Mouse (Mus musculus): ENCODE data around the gene Uchl5. TPM values are rescaled to one million over a fixed set of nuclear protein-coding genes. Genes with fewer than 3 reads are reported as not detected.

Uchl5 gene
- total RNA-seq, 2 experiments from 2014 or later, result 33.0 to 37.4 TPM

- DNase-seq (ENCODE audit: low spot score in 2 of 2), result peak in 1 of 2 experiments; percentile 30
Observed at GRCm38 (mm10) chr1:143788584-143789227, 11.6 kb downstream of the Uchl5 start.

DNA sequence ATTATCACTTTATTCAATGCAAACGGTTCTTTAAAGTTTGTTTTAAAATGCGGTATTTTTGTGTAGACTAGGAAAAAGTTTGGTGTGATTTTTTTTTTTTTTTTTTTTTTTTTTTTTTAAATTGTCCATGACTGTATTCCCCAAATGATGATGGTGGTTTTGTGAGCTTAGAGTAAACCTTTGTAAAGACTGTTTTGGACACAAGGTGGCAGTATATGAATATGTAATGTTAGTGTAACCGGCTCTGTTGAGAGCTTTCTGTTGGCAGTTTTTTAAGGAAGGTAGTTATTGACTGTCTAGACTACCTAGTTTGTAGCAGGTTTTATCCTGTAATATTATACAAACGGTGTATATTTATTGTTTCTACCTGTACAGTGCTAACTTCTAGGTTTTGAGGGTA lies 26.5 kb downstream of the Uchl5 start:
- DNase-seq (ENCODE audit: low spot score in 2 of 2), result no peak

DNA sequence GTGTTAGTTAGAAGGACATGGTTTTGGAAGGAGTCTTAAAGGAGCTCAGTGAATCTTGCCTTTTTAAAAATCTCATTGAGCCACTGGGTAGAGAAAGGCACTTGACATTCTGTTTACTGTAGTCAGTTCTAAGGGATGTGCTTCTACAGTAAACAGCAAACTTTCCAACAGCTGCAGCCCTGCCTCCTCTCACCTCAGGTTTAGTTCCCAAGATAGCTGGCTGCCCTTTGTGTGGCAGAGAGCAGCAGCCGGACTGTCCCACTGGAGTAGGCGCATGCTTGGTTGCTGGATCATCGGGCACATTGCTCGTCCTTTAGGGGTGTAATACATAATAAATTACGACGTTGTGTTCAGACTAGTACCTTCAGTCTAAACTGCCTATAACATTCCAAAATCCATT lies 32.0 kb downstream of the Uchl5 start:
- DNase-seq (ENCODE audit: low spot score in 2 of 2), result no peak

- peak; percentile 74 to 83 for DNase-seq (ENCODE audit: low spot score in 2 of 2)
Observed at GRCm38 (mm10) chr1:143813676-143814360, 36.7 kb downstream of the Uchl5 start.

DNA sequence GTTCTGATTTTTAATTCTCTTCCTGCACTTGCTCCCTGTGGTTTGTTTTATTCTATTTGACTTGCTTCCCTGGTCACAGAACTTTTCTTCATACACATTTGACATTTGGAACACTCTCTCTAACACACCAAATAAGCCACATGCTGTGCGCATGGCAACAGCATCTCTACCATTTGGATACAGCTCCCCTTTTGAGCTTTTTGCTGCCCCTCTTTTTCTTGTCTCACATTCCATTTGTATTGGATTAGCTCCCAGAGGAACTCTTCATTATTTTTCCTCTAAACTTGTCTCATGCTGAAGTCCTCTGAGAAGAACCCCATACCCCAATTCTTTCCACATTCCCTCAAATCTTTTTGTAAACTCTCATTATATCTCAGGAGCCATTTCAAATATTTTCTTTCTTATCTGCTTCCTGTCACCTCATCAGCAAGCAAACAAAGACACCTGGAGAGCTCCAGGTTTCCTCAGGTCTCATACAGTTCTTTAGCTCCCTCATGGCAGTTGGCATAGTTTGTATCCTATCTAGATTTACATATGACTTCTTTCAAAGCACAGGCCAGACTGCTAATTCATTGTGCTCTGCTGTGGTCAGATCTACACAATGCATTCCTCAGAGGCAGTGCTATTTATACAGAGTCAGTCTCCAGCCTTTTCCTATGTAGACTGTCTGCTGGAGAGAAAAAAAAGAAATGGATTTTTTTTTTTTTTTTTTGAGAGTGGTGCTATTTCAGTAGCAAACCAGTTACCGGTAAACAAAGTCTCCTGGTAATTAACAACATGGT lies 43.2 kb downstream of the Uchl5 start:
- DNase-seq (ENCODE audit: low spot score in 2 of 2), result no peak

- no peak for DNase-seq (ENCODE audit: low spot score in 2 of 2)
Observed at GRCm38 (mm10) chr1:143822677-143823076, 45.6 kb downstream of the Uchl5 start.

- DNase-seq (ENCODE audit: low spot score in 2 of 2), result no peak
Observed at GRCm38 (mm10) chr1:143830713-143831112, 53.6 kb downstream of the Uchl5 start.

DNA sequence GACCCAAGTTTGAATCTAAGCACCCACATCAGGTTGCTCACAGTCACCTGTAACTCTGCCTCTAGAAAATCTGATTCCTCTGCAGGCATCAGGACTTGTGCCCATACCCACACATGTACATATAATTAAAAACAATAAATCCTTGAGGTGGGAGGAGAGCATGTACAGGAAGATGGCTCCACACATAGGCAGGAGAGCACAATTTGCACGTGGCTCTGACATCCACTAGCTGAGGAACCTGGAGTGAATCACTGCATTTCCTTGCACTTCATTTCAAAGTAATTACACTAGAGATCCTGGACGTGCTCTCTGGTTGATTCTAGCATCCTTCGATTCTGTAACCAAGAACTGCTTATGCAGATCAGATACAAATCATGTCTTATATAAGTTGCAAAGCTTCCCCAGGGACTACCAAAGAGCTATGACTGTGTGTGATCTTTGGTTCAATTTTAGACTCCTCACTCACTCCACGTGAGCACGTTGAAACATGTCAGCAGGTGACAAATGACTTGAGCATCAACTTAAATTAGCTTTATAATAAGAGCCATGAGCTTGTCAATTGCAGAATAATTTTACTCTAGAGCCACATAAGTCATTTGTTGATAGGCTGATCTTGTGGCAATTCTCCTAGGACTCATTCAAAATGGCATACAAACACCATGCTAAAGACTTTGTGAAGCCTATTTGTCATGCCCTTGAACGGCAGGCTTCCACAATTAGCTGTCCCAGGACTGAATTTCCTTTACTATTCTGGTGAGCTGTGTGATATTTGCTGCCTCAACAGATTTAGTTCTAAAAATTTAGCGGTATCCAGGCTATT lies 59.5 kb downstream of the Uchl5 start:
- DNase-seq (ENCODE audit: low spot score in 2 of 2), result no peak

GRCm38 (mm10) chr1:143837681-143838080 lies 60.6 kb downstream of the Uchl5 start:
- no peak for DNase-seq (ENCODE audit: low spot score in 2 of 2)

DNA sequence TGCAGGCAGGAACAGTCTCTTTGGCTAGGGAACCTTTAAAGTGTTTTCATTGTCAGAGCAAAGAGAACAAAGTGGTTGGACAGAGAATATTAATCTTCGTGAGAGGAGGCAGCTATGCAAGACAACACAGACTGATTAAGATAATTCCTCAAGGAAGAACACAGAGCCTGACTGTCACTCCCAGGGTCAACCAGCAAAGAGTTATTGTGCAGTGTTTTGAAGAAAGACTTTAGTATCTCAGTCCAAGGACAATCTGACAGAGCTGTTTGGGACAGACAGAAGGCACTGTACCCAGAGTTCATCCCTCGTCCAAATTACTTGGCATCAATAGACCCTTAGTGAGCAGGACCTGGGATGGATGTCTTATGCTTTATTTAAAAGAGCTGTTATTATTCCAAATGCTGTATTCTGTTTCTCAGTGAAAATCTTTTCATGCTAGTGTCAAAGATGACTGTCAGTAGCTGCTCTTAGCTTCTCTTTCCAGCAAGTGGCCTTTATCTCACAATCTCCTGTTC lies 61.9 kb downstream of the Uchl5 start:
- DNase-seq (ENCODE audit: low spot score in 2 of 2), result no peak

DNA sequence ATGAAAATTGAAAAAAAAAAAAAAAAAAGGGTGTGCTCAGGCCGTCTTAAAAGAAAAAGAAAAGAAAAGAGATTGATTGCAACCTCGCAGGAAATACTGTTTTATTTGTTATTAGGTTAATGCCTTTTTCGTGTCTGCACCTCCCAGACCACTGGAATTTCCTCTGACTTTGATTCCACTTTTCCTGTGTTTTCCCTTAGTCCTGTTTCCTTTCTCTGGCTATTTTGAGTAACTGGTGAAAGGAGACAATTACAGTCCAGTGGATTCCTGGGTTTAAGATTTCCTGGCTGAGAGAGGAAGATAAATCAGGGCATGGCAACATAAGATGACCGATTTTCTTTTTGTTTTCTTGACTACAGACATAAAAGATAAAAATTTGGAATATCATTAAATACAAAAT lies 75.3 kb downstream of the Uchl5 start:
- no peak for DNase-seq (ENCODE audit: low spot score in 2 of 2)

DNA sequence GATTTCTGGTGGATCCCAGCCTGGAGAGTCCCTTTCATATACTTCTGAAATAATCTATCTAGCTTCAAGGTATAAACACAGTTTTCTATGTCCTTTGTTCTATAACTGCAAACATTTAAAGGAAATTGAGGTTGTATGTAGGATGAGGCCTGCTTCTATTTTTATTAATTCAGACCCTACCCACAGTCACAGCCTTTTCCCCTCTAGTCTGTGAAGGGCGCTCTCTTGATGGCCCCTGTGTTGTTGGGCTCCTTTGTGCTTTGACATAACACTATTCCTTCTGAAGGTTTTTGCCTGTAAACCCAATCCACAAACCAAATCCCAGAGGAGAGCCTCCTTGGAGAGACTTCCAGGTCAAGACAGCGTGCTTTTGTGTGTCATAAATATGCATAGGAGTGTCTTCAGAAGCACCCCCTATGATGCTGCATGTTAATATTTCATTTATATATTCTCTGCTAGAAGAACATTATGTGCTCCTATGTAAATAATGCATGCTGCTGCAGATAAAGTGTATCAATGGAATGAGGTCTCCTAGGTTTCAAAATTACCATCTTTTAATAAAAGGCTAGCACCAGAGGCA lies 75.8 kb downstream of the Uchl5 start:
- DNase-seq (ENCODE audit: low spot score in 2 of 2), result no peak

- no peak for DNase-seq (ENCODE audit: low spot score in 2 of 2)
Observed at GRCm38 (mm10) chr1:143853691-143854115, 76.6 kb downstream of the Uchl5 start.

DNA sequence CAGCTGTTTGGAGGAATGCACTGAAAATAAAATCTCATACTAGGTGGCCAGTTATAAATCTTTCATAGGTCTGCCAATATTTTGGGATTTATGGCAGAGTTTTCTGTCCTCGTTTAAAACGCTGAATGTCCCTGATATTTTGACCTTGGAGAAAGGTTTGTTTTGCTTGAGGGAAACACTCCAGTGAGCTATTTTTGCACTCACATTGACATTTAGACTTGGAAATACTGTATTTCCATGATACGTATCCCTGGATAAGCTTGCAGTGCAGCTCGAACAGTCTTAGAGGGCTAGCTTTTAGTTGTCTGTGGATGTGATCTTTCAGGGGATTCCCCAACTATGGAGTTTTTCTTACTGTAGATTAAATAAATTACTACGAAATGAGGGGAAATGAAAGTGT lies 78.6 kb downstream of the Uchl5 start:
- no peak for DNase-seq (ENCODE audit: low spot score in 2 of 2)

Other genes starting within 250 kb of the Uchl5 start
- 10 to 100 TPM; 20.0 to 23.3 TPM for gene B3galt2, start 136.6 kb upstream of the Uchl5 start, total RNA-seq (2021)
- 10 to 100 TPM; 48.0 to 49.2 TPM for gene Cdc73, start 74.4 kb upstream of the Uchl5 start, total RNA-seq (2021)
- 100 to 1,000 TPM; 109 to 112 TPM for gene Glrx2, start 60.9 kb upstream of the Uchl5 start, total RNA-seq (2021)
- gene Trove2, start 204 bp upstream of the Uchl5 start, total RNA-seq (2021), result 10 to 100 TPM; 31.9 to 32.2 TPM
- gene Rgs2, start 226.9 kb downstream of the Uchl5 start, total RNA-seq (2021), result 10 to 100 TPM; 38.1 to 43.0 TPM

All from layer of hippocampus, postnatal 10 days (tissue).